Mouse (Mus musculus) ES-E14 (cell line): ENCODE measurements around the gene Ccr8. TPM values are rescaled to one million over a fixed set of nuclear protein-coding genes. Genes with fewer than 3 reads are reported as not detected.

Experiments used
- DNase-seq: peaks from one replicate; pipeline ENCODE4 v3.0.0-alpha.2; 2013; ENCODE audit warnings: low read depth, low spot score
- H3K27ac ChIP-seq: 2 replicates; pipeline ENCODE4 v1.5.1; 2012; ENCODE audit warnings: low read depth, mild to moderate bottlenecking, low read length, moderate library complexity, mixed read lengths; ENCODE audit not compliant: poor library complexity, insufficient read depth, severe bottlenecking
- H3K36me3 ChIP-seq: 2 replicates; pipeline ENCODE4 v1.6.1; 2012; ENCODE audit warnings: mild to moderate bottlenecking, low read length, moderate library complexity, mixed read lengths; ENCODE audit not compliant: control insufficient read depth, poor library complexity, insufficient read depth, severe bottlenecking
- H3K4me1 ChIP-seq, 2 experiments: fragments of 150-350 bp in 1 of 2; sonication (generic) in 1 of 2; 2 replicates each; pipeline ENCODE4 v1.6.1; 2012; ENCODE audit warnings: low read length in 2 of 2, mild to moderate bottlenecking in 1 of 2, mixed read lengths in 1 of 2; ENCODE audit not compliant: control insufficient read depth in 2 of 2, insufficient read depth in 2 of 2, poor library complexity in 1 of 2
- H3K4me3 ChIP-seq, 2 experiments: fragments of 150-350 bp in 1 of 2; sonication (generic) in 1 of 2; 2 replicates each; pipeline ENCODE4 v1.5.1; 2012; ENCODE audit warnings: low read length in 2 of 2, low read depth in 1 of 2, mild to moderate bottlenecking in 1 of 2, mixed read lengths in 1 of 2; ENCODE audit not compliant: insufficient read depth in 1 of 2, poor library complexity in 1 of 2, severe bottlenecking in 1 of 2
- H3K9ac ChIP-seq: 2 replicates; pipeline ENCODE4 v1.6.1; 2012; ENCODE audit warnings: low read depth, mild to moderate bottlenecking, low read length, mixed read lengths; ENCODE audit not compliant: poor library complexity, insufficient read depth, severe bottlenecking
- H3K9me3 ChIP-seq: fragments of 150-350 bp; sonication (generic); 2 replicates; pipeline ENCODE4 v1.6.1; 2012; ENCODE audit warnings: low read depth, mild to moderate bottlenecking, low read length; ENCODE audit not compliant: control insufficient read depth, insufficient read depth
- CHD2 ChIP-seq: IDR thresholded peaks from 2 replicates; pipeline ENCODE4 v1.6.1; 2014; ENCODE audit warnings: mild to moderate bottlenecking, low read depth, low read length, inconsistent platforms
- HCFC1 ChIP-seq: IDR thresholded peaks from 2 replicates; pipeline ENCODE4 v1.6.1; 2012; ENCODE audit warnings: low read length, inconsistent platforms, borderline replicate concordance; ENCODE audit not compliant: insufficient read depth
- MAFK ChIP-seq: IDR thresholded peaks from 2 replicates; pipeline ENCODE4 v1.6.1; 2014; ENCODE audit warnings: mild to moderate bottlenecking, low read depth, low read length, inconsistent platforms; ENCODE audit not compliant: insufficient read depth
- ZC3H11A ChIP-seq: IDR thresholded peaks from 2 replicates; pipeline ENCODE4 v1.6.1; 2012; ENCODE audit warnings: low read depth, mild to moderate bottlenecking, inconsistent platforms, low read length, borderline replicate concordance
- ZNF384 ChIP-seq: IDR thresholded peaks from 2 replicates; pipeline ENCODE4 v1.6.1; 2012; ENCODE audit warnings: low read depth, low read length, inconsistent platforms
- in situ Hi-C, 2 experiments: fragments of 600-800 bp; cut with MboI; formaldehyde crosslinking; loops; one replicate each; pipeline ENCODE4 v1.15.1; 2025; ENCODE audit warnings: low sequenced_read_pairs in 2 of 2, inconsistent platforms in 1 of 2; ENCODE audit not compliant: unreplicated experiment in 2 of 2
- total RNA-seq: library from RNA; depleted of rRNA; stranded (reverse); fragments of 300-350 nt; gene quantifications from 2 replicates; pipeline ENCODE4 v1.2.3, GENCODE M21; 2012

Gene Ccr8
- total RNA-seq, 1 experiment = 0.40 TPM

DNA sequence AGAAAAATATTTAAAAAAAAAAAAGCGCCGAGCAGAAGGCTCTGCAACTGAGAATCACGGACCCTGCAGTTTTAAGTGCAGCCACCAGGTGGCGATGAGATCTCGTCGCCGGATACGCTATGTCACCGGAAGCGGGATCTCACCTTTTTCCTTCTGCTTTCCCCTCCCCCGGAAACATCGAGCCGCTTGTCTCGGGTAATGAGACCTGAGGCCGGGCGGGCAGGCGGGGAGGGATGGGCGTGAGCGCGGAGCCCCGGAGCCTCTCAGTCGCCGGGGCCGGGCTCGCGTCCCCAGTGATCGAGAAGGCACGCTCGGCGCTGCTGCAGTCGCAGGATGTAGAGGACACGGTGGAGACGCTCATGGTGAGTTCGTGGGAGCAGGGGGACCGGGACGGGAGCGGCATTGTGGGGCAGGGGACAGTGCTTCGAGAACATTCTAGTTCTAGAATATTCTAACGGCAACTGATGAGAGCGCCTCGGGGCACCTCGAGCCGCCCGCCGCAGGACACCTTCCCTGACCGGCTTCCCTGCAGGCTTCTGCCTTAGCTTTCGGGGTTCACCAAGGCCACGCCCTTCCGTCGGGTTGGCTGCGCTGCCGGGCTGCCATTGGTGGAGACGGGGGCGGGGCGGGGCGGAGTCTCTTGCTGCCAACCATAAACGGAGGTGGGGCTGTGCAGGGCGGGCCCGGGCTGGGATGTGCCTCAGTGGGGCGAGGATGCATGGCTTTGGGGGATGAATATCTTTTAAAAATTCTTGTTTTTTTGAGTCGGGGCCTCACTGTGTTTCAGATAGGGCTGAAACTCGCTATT lies 18.5 kb downstream of the Ccr8 start, which contains the start of gene Slc25a38:
Slc25a38 (plus strand) TSS at position 164 of the 808 bp plus-strand sequence.
- in situ Hi-C loops = no loop called here
- Histone ChIP-seq H3K9me3 (no peaks in the 10 kb centered on the region), H3K9ac (peak within 1 kb of the TSS; percentile 88), H3K4me3 (peak within 1 kb of the TSS; percentile 88 to 89), H3K36me3 (peaks cover 3% of the 10 kb centered on the region; the same call in 1 of the 2 replicates), H3K4me1 (peaks cover 0 to 8% of the 10 kb centered on the region in 2 experiments; a peak in 1 of 4 replicates), H3K27ac (peak within 1 kb of the TSS; percentile 83)
- TF ChIP-seq HCFC1 = no peak; the same call in 1 of the 2 replicates
- TF ChIP-seq MAFK = no peak
- 0 out of 2 replicates have a peak, but pooled peaks have one; percentile 56 for TF ChIP-seq ZNF384
- TF ChIP-seq ZC3H11A = no peak
- no peak for TF ChIP-seq CHD2
- DNase-seq = peak; percentile 89

DNA sequence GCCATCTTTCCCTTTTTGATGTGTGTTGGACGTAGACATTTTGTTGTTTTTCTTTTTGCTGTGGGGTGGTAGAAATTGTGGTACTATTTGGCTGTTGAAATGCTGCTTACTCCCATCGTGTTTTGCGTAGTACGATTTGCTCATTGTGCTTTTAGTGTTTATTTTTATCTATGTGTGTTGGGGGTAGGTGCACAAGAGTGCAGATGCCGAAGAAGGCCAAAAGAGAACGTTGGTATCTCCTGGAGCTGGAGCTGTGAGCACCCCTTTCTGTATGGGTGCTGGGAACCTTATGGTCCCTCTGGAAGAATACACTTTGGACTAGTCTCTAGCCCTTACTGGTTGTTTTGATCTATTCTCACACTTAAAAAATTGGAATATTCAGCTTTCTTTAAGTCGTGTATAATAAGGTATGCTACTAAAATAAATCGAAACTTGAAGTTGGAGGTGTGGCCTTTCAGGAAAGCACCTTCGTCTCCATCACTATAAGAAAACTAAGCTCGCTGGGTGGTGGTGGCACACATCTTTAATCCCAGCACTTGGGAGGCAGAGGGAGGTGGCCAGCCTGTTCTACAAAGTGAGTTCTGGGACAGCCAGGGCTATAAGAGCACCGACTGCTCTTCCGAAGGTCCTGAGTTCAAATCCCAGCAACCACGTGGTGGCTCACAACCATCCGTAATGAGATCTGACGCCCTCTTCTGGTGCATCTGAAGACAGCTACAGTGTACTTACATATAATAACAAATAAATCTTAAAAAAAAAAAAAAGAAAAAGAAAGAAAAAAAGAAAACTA lies 19.4 kb downstream of the Ccr8 start:
- no peak for TF ChIP-seq CHD2
- no peak for TF ChIP-seq ZNF384
- no peak for TF ChIP-seq ZC3H11A
- TF ChIP-seq MAFK = no peak
- no peak for TF ChIP-seq HCFC1
- Histone ChIP-seq H3K4me1 (peaks cover 3 to 12% of the 10 kb centered on the region in 2 experiments; a peak in 3 of 4 replicates), H3K36me3 (peaks cover 3% of the 10 kb centered on the region; the same call in 1 of the 2 replicates), H3K9me3 (no peaks in the 10 kb centered on the region), H3K27ac (peak overlapping the region; percentile 4; the same call in 1 of the 2 replicates), H3K9ac (peak overlapping the region; percentile 44; the same call in 1 of the 2 replicates), H3K4me3 (peak overlapping the region; percentile 88 to 89)
- DNase-seq = no peak
- in situ Hi-C loops = no loop called here

DNA sequence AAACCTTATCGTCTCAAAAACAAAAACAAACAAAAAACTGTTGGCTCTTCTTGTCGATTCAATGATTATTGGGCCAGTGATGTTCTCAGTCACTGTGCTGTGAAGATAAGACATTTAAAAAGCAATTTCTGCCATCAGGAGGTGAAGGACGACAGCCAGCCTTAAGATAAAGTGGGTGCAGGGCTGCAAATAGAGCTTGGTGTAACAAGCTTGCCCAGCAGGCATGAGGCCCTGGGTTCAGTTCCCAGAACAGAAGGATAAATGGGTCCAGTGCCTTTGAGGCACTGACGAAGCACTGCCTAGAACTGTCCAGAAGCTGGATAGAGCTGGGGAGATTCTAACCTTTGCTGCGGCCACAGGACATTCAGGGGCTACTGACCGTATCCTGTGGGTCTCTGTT lies 20.6 kb downstream of the Ccr8 start:
- no peak for DNase-seq
- no peaks in the 10 kb centered on the region for H3K9me3 ChIP-seq
- H3K4me3 ChIP-seq = no peak overlapping the region
- in situ Hi-C loops = no loop called here
- TF ChIP-seq ZNF384 (no peak), CHD2 (no peak), ZC3H11A (no peak), HCFC1 (no peak), MAFK (no peak)
- peaks cover 9% of the 10 kb centered on the region; the same call in 1 of the 2 replicates for H3K36me3 ChIP-seq
- no peak overlapping the region for H3K9ac ChIP-seq
- no peak overlapping the region for H3K27ac ChIP-seq
- peaks cover 3 to 14% of the 10 kb centered on the region in 2 experiments; a peak in 3 of 4 replicates for H3K4me1 ChIP-seq

GRCm38 (mm10) chr9:120113456-120113855 lies 21.5 kb downstream of the Ccr8 start:
- H3K36me3 ChIP-seq = peaks cover 17% of the 10 kb centered on the region; the same call in 1 of the 2 replicates
- DNase-seq = no peak
- no peak for TF ChIP-seq HCFC1
- no peak for TF ChIP-seq ZNF384
- no peak for TF ChIP-seq MAFK
- TF ChIP-seq ZC3H11A = no peak
- TF ChIP-seq CHD2 = no peak
- H3K27ac ChIP-seq = no peak overlapping the region
- H3K4me3 ChIP-seq = no peak overlapping the region
- peaks cover 3 to 14% of the 10 kb centered on the region in 2 experiments; a peak in 3 of 4 replicates for H3K4me1 ChIP-seq
- no peaks in the 10 kb centered on the region for H3K9me3 ChIP-seq
- in situ Hi-C loops = no loop called here
- no peak overlapping the region for H3K9ac ChIP-seq
